Mouse (Mus musculus): ENCODE measurements around the gene Shtn1. TPM values are rescaled to one million over a fixed set of nuclear protein-coding genes. Genes with fewer than 3 reads are reported as not detected.
A peak's percentile ranks its signal among the peaks of the same experiment; 100 is the strongest.

The Shtn1 gene
- polyA plus RNA-seq (2015; fragmentation: Nextera tagmentation; extraction: Ambion mirVana), result 0.53 and 0.89 TPM in 2 replicates

DNA sequence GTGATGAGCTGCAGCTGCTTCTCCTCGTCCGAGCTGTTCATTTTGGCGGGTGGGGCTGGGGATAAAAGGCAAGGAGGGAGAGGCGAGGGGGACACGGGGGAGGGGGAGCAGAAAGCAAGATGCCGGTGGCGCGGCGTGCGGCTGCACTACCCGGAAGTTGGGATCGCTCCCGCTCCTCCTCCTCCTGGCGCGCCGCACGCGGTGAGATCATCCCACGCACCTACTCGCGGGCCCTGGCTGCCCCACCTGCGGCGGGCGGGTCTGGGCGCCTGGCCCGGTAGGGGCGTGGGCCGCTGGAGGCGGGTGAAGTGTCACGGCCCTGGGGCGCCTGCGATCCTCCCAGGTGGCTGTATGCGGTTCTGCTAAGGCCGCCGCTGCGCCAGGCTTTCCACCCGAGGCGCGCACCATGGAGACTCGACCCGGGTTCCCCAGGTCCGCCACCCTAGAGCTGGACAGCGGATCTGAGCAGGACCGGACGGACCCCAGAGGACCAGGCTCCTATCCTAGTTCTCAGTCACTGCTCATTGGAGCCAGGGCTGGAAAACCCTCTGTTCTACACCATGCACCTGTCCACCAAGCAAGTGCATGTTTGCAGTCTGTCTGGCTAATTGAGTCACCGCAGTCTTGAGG, at the start of gene Shtn1:
Gene Shtn1 (minus strand): TSS at position 629 of the 630 bp plus-strand sequence.
- no peaks in the 10 kb centered on the region for H3K9me3 ChIP-seq (replicated peaks)
- no peak within 1 kb of the TSS for H3K27ac ChIP-seq (replicated peaks)
- peak within 1 kb of the TSS; percentile 63 for H3K4me2 ChIP-seq
- H3K9ac ChIP-seq, result no peak within 1 kb of the TSS
- H3K36me3 ChIP-seq (replicated peaks), result no peaks in the 10 kb centered on the region
- no peak for ATAC-seq (ENCODE audit: insufficient read depth)
- peaks cover 44% of the 10 kb centered on the region for H3K27me3 ChIP-seq
- no peaks in the 10 kb centered on the region for H3K4me1 ChIP-seq (replicated peaks)
- WGBS (ENCODE audit: insufficient replicate concordance), result under 1% methylated on average over 37 of the region's 46 CpGs
- H3K4me3 ChIP-seq (replicated peaks), result peak within 1 kb of the TSS; percentile 46

DNA sequence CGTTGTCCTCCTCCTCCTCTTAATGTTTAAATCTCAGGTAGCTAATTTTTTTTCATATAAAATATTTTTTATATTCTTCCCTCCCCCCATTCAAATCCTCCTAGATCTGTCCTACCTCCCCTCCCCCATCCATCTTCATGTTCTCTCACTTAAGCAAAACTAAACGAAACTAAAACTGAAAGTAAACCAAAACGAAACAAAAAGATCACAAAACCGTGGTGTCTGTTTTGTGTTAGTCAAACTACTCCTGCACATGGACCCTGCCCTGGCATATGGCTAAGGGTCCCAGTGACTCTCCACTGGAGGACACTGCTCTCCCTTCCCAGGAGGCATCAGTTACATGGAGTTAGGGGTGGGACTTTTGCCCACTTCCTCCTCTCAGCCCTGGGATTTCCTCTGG, 38.3 kb upstream of the Shtn1 start:
- ATAC-seq (ENCODE audit: insufficient read depth), result no peak
- Histone ChIP-seq H3K9me3 (replicated peaks) (no peaks in the 10 kb centered on the region), H3K4me3 (replicated peaks) (no peak overlapping the region), H3K36me3 (replicated peaks) (no peaks in the 10 kb centered on the region), H3K27me3 (no peaks in the 10 kb centered on the region), H3K4me1 (replicated peaks) (no peaks in the 10 kb centered on the region), H3K27ac (replicated peaks) (no peak overlapping the region), H3K9ac (no peak overlapping the region), H3K4me2 (no peak overlapping the region)
- WGBS (ENCODE audit: insufficient replicate concordance), result 44% methylated on average over 4 of the region's 4 CpGs

- ATAC-seq (ENCODE audit: insufficient read depth), result no peak
- Histone ChIP-seq H3K9me3 (replicated peaks) (no peaks in the 10 kb centered on the region), H3K4me2 (no peak overlapping the region), H3K27ac (replicated peaks) (no peak overlapping the region), H3K4me1 (replicated peaks) (no peaks in the 10 kb centered on the region), H3K36me3 (replicated peaks) (no peaks in the 10 kb centered on the region), H3K27me3 (no peaks in the 10 kb centered on the region), H3K4me3 (replicated peaks) (no peak overlapping the region), H3K9ac (no peak overlapping the region)
- WGBS (ENCODE audit: insufficient replicate concordance), result 21% methylated on average over 1 of the region's 1 CpGs
Measured at GRCm38 (mm10) chr19:59109937-59110336, 34.0 kb upstream of the Shtn1 start.

DNA sequence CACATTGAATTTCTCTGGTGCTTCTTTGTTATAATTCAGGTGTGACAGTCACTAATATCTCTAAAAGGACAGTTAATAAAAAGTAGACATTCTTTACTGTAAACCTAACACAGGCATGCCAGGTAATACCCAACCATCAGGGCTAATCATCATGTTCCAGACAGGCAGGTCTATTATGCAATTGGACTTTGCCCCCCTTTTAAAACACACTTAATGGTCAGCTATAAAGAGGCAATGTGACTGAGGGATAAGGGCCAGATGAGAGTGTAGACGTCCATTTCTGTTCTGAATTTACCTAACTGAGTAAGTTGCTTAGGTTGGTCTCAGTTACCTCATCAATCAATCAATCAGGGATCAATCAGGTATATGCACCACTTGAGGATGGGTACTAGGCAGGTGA, 22.4 kb upstream of the Shtn1 start:
- no peak for ATAC-seq (ENCODE audit: insufficient read depth)
- Histone ChIP-seq H3K9me3 (replicated peaks) (no peaks in the 10 kb centered on the region), H3K9ac (no peak overlapping the region), H3K27me3 (no peaks in the 10 kb centered on the region), H3K27ac (replicated peaks) (no peak overlapping the region), H3K4me3 (replicated peaks) (no peak overlapping the region), H3K36me3 (replicated peaks) (no peaks in the 10 kb centered on the region), H3K4me2 (no peak overlapping the region), H3K4me1 (replicated peaks) (no peaks in the 10 kb centered on the region)
- WGBS (ENCODE audit: insufficient replicate concordance), result 45% methylated on average over 1 of the region's 1 CpGs

- no peak overlapping the region for H3K4me2 ChIP-seq
- H3K9ac ChIP-seq, result no peak overlapping the region
- no peak overlapping the region for H3K4me3 ChIP-seq (replicated peaks)
- H3K4me1 ChIP-seq (replicated peaks), result no peaks in the 10 kb centered on the region
- no peaks in the 10 kb centered on the region for H3K36me3 ChIP-seq (replicated peaks)
- no peaks in the 10 kb centered on the region for H3K27me3 ChIP-seq
- no peak overlapping the region for H3K27ac ChIP-seq (replicated peaks)
- no peaks in the 10 kb centered on the region for H3K9me3 ChIP-seq (replicated peaks)
- no peak for ATAC-seq (ENCODE audit: insufficient read depth)
- 70% methylated on average over 7 of the region's 7 CpGs for WGBS (ENCODE audit: insufficient replicate concordance)
Measured at GRCm38 (mm10) chr19:59092295-59092694, 16.4 kb upstream of the Shtn1 start.

- no peaks in the 10 kb centered on the region for H3K9me3 ChIP-seq (replicated peaks)
- no peaks in the 10 kb centered on the region for H3K36me3 ChIP-seq (replicated peaks)
- ATAC-seq (ENCODE audit: insufficient read depth), result no peak
- H3K9ac ChIP-seq, result no peak overlapping the region
- H3K4me3 ChIP-seq (replicated peaks), result no peak overlapping the region
- H3K27ac ChIP-seq (replicated peaks), result no peak overlapping the region
- no peak overlapping the region for H3K4me2 ChIP-seq
- H3K4me1 ChIP-seq (replicated peaks), result no peaks in the 10 kb centered on the region
- WGBS (ENCODE audit: insufficient replicate concordance), result 33% methylated on average over 1 of the region's 1 CpGs
- no peaks in the 10 kb centered on the region for H3K27me3 ChIP-seq
Measured at GRCm38 (mm10) chr19:59090337-59090736, 14.4 kb upstream of the Shtn1 start.

- no peak overlapping the region for H3K9ac ChIP-seq
- H3K27me3 ChIP-seq, result no peaks in the 10 kb centered on the region
- H3K27ac ChIP-seq (replicated peaks), result no peak overlapping the region
- H3K4me2 ChIP-seq, result no peak overlapping the region
- no peaks in the 10 kb centered on the region for H3K4me1 ChIP-seq (replicated peaks)
- no peaks in the 10 kb centered on the region for H3K36me3 ChIP-seq (replicated peaks)
- no peak for ATAC-seq (ENCODE audit: insufficient read depth)
- no peak overlapping the region for H3K4me3 ChIP-seq (replicated peaks)
- 36% methylated on average over 4 of the region's 4 CpGs for WGBS (ENCODE audit: insufficient replicate concordance)
- no peaks in the 10 kb centered on the region for H3K9me3 ChIP-seq (replicated peaks)
Measured at GRCm38 (mm10) chr19:59084296-59084695, 8.4 kb upstream of the Shtn1 start.

GRCm38 (mm10) chr19:59076131-59076530, 231 bp upstream of the Shtn1 start:
- Histone ChIP-seq H3K9me3 (replicated peaks) (no peaks in the 10 kb centered on the region), H3K9ac (no peak overlapping the region), H3K4me3 (replicated peaks) (no peak overlapping the region), H3K4me1 (replicated peaks) (no peaks in the 10 kb centered on the region), H3K4me2 (no peak overlapping the region), H3K27ac (replicated peaks) (no peak overlapping the region), H3K27me3 (peaks cover 44% of the 10 kb centered on the region), H3K36me3 (replicated peaks) (no peaks in the 10 kb centered on the region)
- no peak for ATAC-seq (ENCODE audit: insufficient read depth)
- WGBS (ENCODE audit: insufficient replicate concordance), result 15% methylated on average over 5 of the region's 5 CpGs

DNA sequence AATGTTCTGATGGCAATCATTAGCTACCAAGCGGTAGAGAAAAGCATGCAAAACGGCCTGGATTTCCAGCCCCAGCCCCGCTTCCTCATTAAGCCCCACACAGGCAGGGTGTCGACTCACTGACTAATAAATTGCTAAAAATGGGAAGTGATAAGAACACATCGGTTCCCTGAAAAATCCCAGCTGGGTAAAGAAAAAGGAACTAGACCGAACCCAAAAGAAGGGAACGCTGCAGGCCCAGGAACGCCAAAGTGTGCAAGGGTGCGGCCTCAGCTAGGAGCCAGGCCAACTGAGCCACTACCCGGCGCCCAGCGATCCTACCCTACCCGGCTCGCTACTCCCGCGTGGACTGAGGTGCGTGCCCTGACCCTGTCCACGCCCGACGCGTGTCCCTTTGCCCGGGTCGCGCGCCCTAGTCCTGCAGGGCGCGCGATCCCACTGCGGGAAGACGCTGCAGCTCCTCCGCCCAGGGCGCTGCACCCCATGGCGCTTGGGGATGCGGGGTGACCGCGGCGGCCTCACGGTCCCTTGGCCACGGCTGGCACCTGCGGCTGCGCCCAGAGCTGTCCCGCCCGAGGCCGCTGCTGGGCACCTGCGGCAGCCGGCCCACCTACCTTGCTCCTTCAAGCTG, 944 bp downstream of the Shtn1 start:
- 2% methylated on average over 46 of the region's 46 CpGs for WGBS (ENCODE audit: insufficient replicate concordance)
- no peaks in the 10 kb centered on the region for H3K9me3 ChIP-seq (replicated peaks)
- ATAC-seq (ENCODE audit: insufficient read depth), result no peak; the same call in 1 of the 2 replicates
- H3K36me3 ChIP-seq (replicated peaks), result no peaks in the 10 kb centered on the region
- H3K4me1 ChIP-seq (replicated peaks), result no peaks in the 10 kb centered on the region
- peaks cover 44% of the 10 kb centered on the region for H3K27me3 ChIP-seq
- peak overlapping the region; percentile 63 for H3K4me2 ChIP-seq
- H3K9ac ChIP-seq, result no peak overlapping the region
- H3K27ac ChIP-seq (replicated peaks), result no peak overlapping the region
- peak overlapping the region; percentile 46 for H3K4me3 ChIP-seq (replicated peaks)

DNA sequence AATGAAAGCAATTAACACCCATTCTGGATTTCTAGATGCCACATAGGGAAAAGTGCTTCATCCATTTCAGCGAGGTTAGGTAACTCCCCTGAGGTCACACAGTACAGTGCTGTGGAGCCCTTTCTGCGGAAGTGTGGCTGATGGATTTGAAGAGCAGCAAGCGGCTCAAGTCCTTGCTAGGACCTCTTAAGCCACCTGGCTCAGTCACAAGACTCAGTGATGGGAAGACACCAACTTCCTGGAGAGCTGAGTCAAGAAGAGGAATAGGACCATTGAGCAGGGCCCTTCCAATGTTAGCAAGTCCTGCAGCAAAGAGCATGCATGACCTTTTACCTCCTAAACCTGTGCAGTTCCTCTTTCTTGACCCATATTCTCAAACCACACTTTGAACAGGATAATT, 1.5 kb downstream of the Shtn1 start:
- no peak for ATAC-seq (ENCODE audit: insufficient read depth)
- H3K27ac ChIP-seq (replicated peaks), result no peak overlapping the region
- no peak overlapping the region for H3K4me3 ChIP-seq (replicated peaks)
- no peaks in the 10 kb centered on the region for H3K4me1 ChIP-seq (replicated peaks)
- H3K4me2 ChIP-seq, result no peak overlapping the region
- H3K27me3 ChIP-seq, result peaks cover 44% of the 10 kb centered on the region
- H3K36me3 ChIP-seq (replicated peaks), result no peaks in the 10 kb centered on the region
- no peak overlapping the region for H3K9ac ChIP-seq
- H3K9me3 ChIP-seq (replicated peaks), result no peaks in the 10 kb centered on the region
- 34% methylated on average over 3 of the region's 3 CpGs for WGBS (ENCODE audit: insufficient replicate concordance)

GRCm38 (mm10) chr19:59073006-59073405, 2.9 kb downstream of the Shtn1 start:
- H3K27me3 ChIP-seq, result peaks cover 44% of the 10 kb centered on the region
- no peak overlapping the region for H3K9ac ChIP-seq
- H3K36me3 ChIP-seq (replicated peaks), result no peaks in the 10 kb centered on the region
- no peak overlapping the region for H3K4me2 ChIP-seq
- no peak for ATAC-seq (ENCODE audit: insufficient read depth)
- no peaks in the 10 kb centered on the region for H3K9me3 ChIP-seq (replicated peaks)
- WGBS (ENCODE audit: insufficient replicate concordance), result 69% methylated on average over 6 of the region's 6 CpGs
- no peak overlapping the region for H3K27ac ChIP-seq (replicated peaks)
- H3K4me1 ChIP-seq (replicated peaks), result no peaks in the 10 kb centered on the region
- H3K4me3 ChIP-seq (replicated peaks), result no peak overlapping the region

GRCm38 (mm10) chr19:59071979-59072378, 3.9 kb downstream of the Shtn1 start:
- H3K4me3 ChIP-seq (replicated peaks), result no peak overlapping the region
- no peaks in the 10 kb centered on the region for H3K9me3 ChIP-seq (replicated peaks)
- H3K4me2 ChIP-seq, result no peak overlapping the region
- H3K27ac ChIP-seq (replicated peaks), result no peak overlapping the region
- no peak for ATAC-seq (ENCODE audit: insufficient read depth)
- H3K4me1 ChIP-seq (replicated peaks), result no peaks in the 10 kb centered on the region
- H3K27me3 ChIP-seq, result peaks cover 39% of the 10 kb centered on the region
- H3K36me3 ChIP-seq (replicated peaks), result no peaks in the 10 kb centered on the region
- WGBS (ENCODE audit: insufficient replicate concordance), result 53% methylated on average over 2 of the region's 2 CpGs
- H3K9ac ChIP-seq, result no peak overlapping the region

All from liver, embryonic 15.5 days (tissue).